Mouse (Mus musculus) heart, postnatal 0 days (tissue): ENCODE measurements around the gene Eif2b5.

Experiments used
- CTCF ChIP-seq: IDR thresholded peaks from 2 replicates; pipeline ENCODE4 v1.5.1; 2016; ENCODE audit warnings: antibody characterized with exemption, control low read depth, low read depth
- EP300 ChIP-seq: IDR thresholded peaks from 2 replicates; pipeline ENCODE4 v1.6.1; 2016; ENCODE audit warnings: antibody characterized with exemption, low read depth

- no peak for TF ChIP-seq CTCF
- no peak for TF ChIP-seq EP300
Observed at GRCm38 (mm10) chr16:20535296-20536080, 36.9 kb downstream of the Eif2b5 start, which contains the start of gene Ap2m1.
